Mouse (Mus musculus): Measurements from ENCODE around the gene Fancm.
"Not testable (repeated sequence)": the region's sequence is repeated elsewhere in the genome, so short reads cannot be mapped to it uniquely, and the experiment has no call there.

Fancm gene

GRCm38 (mm10) chr12:65075085-65075732 lies at the start of gene Fancm:
Gene Fancm (plus strand): TSS chr12:65075603.
- DNase-seq (ENCODE audit: low spot score in 2 of 2), result peak; percentile 85 to 88

- DNase-seq (ENCODE audit: low spot score in 2 of 2), result no peak
Observed at GRCm38 (mm10) chr12:65035839-65036189, 39.6 kb upstream of the Fancm start.

- peak; percentile 68 to 89 for DNase-seq (ENCODE audit: low spot score in 2 of 2)
Observed at GRCm38 (mm10) chr12:65036190-65036870, 39.1 kb upstream of the Fancm start, which contains the start of gene Prpf39. Gene Prpf39 (plus strand): TSS chr12:65036333.

GRCm38 (mm10) chr12:65036892-65037545 lies 38.4 kb upstream of the Fancm start:
- no peak for DNase-seq (ENCODE audit: low spot score in 2 of 2)

- DNase-seq (ENCODE audit: low spot score in 2 of 2), result no peak
Observed at GRCm38 (mm10) chr12:65037546-65037937, 37.9 kb upstream of the Fancm start.

GRCm38 (mm10) chr12:65048799-65049198 lies 26.6 kb upstream of the Fancm start:
- no peak for DNase-seq (ENCODE audit: low spot score in 2 of 2)

- DNase-seq (ENCODE audit: low spot score in 2 of 2), result no peak
Observed at GRCm38 (mm10) chr12:65058203-65058602, 17.2 kb upstream of the Fancm start.

- DNase-seq (ENCODE audit: low spot score in 2 of 2), result no peak
Observed at GRCm38 (mm10) chr12:65061082-65061481, 14.3 kb upstream of the Fancm start.

GRCm38 (mm10) chr12:65065241-65065640 lies 10.2 kb upstream of the Fancm start:
- DNase-seq (ENCODE audit: low spot score in 2 of 2), result no peak

GRCm38 (mm10) chr12:65066234-65066633 lies 9.2 kb upstream of the Fancm start:
- DNase-seq (ENCODE audit: low spot score in 2 of 2), result no peak

GRCm38 (mm10) chr12:65068409-65068808 lies 7.0 kb upstream of the Fancm start:
- no peak for DNase-seq (ENCODE audit: low spot score in 2 of 2)

- no peak for DNase-seq (ENCODE audit: low spot score in 2 of 2)
Observed at GRCm38 (mm10) chr12:65072911-65073610, 2.3 kb upstream of the Fancm start.

- DNase-seq (ENCODE audit: low spot score in 2 of 2), result peak; percentile 92 to 96
Observed at GRCm38 (mm10) chr12:65073611-65074178, 1.7 kb upstream of the Fancm start, which contains the start of gene Fkbp3. Gene Fkbp3 (minus strand): TSS chr12:65074007.

- no peak for DNase-seq (ENCODE audit: low spot score in 2 of 2)
Observed at GRCm38 (mm10) chr12:65074651-65075050, 752 bp upstream of the Fancm start.

- DNase-seq (ENCODE audit: low spot score in 2 of 2), result peak; percentile 12 to 23
Observed at GRCm38 (mm10) chr12:65075733-65076310, 419 bp downstream of the Fancm start.

- no peak for DNase-seq (ENCODE audit: low spot score in 2 of 2)
Observed at GRCm38 (mm10) chr12:65076906-65077305, 1.5 kb downstream of the Fancm start.

GRCm38 (mm10) chr12:65108746-65109145 lies 33.3 kb downstream of the Fancm start:
- no peak for DNase-seq (ENCODE audit: low spot score in 2 of 2)

- no peak for DNase-seq (ENCODE audit: low spot score in 2 of 2)
Observed at GRCm38 (mm10) chr12:65111503-65111902, 36.1 kb downstream of the Fancm start.

GRCm38 (mm10) chr12:65112811-65113210 lies 37.4 kb downstream of the Fancm start:
- DNase-seq (ENCODE audit: low spot score in 2 of 2), result no peak

GRCm38 (mm10) chr12:65113925-65114324 lies 38.5 kb downstream of the Fancm start:
- no peak for DNase-seq (ENCODE audit: low spot score in 2 of 2)

- DNase-seq (ENCODE audit: low spot score in 2 of 2), result not testable (repeated sequence)
Observed at GRCm38 (mm10) chr12:65114978-65115377, 39.6 kb downstream of the Fancm start.
